Mouse (Mus musculus) ES-Bruce4 (cell line): ENCODE results near the gene C530008M17Rik.

ENCODE experiments used
- CTCF ChIP-seq: IDR thresholded peaks from one replicate; pipeline ENCODE4 v1.8.1; 2011; ENCODE audit warnings: low read depth, low read length
- EP300 ChIP-seq: IDR thresholded peaks from 2 replicates; pipeline ENCODE4 v1.6.1; 2011; ENCODE audit warnings: low read depth, low read length; ENCODE audit not compliant: insufficient read depth
- POLR2A ChIP-seq: IDR thresholded peaks from one replicate; pipeline ENCODE4 v1.8.1; 2011; ENCODE audit warnings: low read length; ENCODE audit not compliant: insufficient read depth

GRCm38 (mm10) chr5:76887011-76887410 lies 230.7 kb downstream of the C530008M17Rik start:
- TF ChIP-seq CTCF (no peak), EP300 (no peak), POLR2A (no peak)
